Mouse (Mus musculus) heart, embryonic 14.5 days (tissue): ENCODE data around the gene Zfp273. TPM values are rescaled to one million over a fixed set of nuclear protein-coding genes. Genes with fewer than 3 reads are reported as not detected.

Source experiments
- ATAC-seq: fragments of 200-750 bp; cut with Nextera tagmentation; 2 replicates; pipeline ENCODE4 v1.8.0; 2017; ENCODE audit warnings: low read depth, moderate TSS enrichment; ENCODE audit not compliant: insufficient number of reproducible peaks, insufficient read depth, low FRiP score
- H3K27ac ChIP-seq, 2 experiments: fragments of 200-500 bp in 1 of 2; fragments of 300-500 bp in 1 of 2; sonication (generic) in 1 of 2; replicated peaks in 1 of 2; 2 replicates each; pipeline ENCODE4 v1.5.1; 2012 to 2014; ENCODE audit warnings: low read depth in 2 of 2, low read length in 2 of 2, control low read depth in 1 of 2, mild to moderate bottlenecking in 1 of 2, mixed read lengths in 1 of 2; ENCODE audit not compliant: control insufficient read depth in 1 of 2, insufficient read depth in 1 of 2
- H3K27me3 ChIP-seq: fragments of 300-500 bp; sonication (generic); 2 replicates; pipeline ENCODE4 v1.6.1; 2014; ENCODE audit warnings: mild to moderate bottlenecking, low read length, control low read depth; ENCODE audit not compliant: control insufficient read depth, insufficient read depth
- H3K36me3 ChIP-seq: fragments of 300-500 bp; sonication (generic); 2 replicates; pipeline ENCODE4 v1.6.1; 2014; ENCODE audit warnings: mild to moderate bottlenecking, control low read depth, low read length, mixed read lengths; ENCODE audit not compliant: control insufficient read depth, insufficient read depth
- H3K4me1 ChIP-seq, 2 experiments: fragments of 200-500 bp in 1 of 2; fragments of 300-500 bp in 1 of 2; sonication (generic) in 1 of 2; 2 replicates each; pipeline ENCODE4 v1.6.1; 2012 to 2014; ENCODE audit warnings: low read length in 2 of 2, control low read depth in 1 of 2, mixed read lengths in 1 of 2; ENCODE audit not compliant: control insufficient read depth in 2 of 2, insufficient read depth in 2 of 2
- H3K4me2 ChIP-seq: fragments of 300-500 bp; sonication (generic); 2 replicates; pipeline ENCODE4 v1.6.1; 2014; ENCODE audit warnings: mild to moderate bottlenecking, low read length
- H3K4me3 ChIP-seq, 2 experiments: fragments of 200-500 bp in 1 of 2; fragments of 300-500 bp in 1 of 2; sonication (generic) in 1 of 2; 2 replicates each; pipeline ENCODE4 v1.5.1; 2012 to 2014; ENCODE audit warnings: low read length in 2 of 2, mild to moderate bottlenecking in 2 of 2, control low read depth in 1 of 2, low read depth in 1 of 2, moderate library complexity in 1 of 2; ENCODE audit not compliant: control insufficient read depth in 1 of 2, insufficient read depth in 1 of 2
- H3K9ac ChIP-seq: fragments of 300-500 bp; sonication (generic); 2 replicates; pipeline ENCODE4 v1.6.1; 2014; ENCODE audit warnings: mild to moderate bottlenecking, low read length
- H3K9me3 ChIP-seq: fragments of 300-500 bp; sonication (generic); 2 replicates; pipeline ENCODE4 v1.6.1; 2016; ENCODE audit warnings: low read length, control low read depth; ENCODE audit not compliant: control insufficient read depth
- WGBS: fragments of 180-500 bp; shearing (Covaris S2); extraction: QIAGEN DNeasy Blood & Tissue Kit; methylation state at CpG from one replicate; pipeline ENCODE4 v1.1.7; 2014; 5-methylcytosine and 5-hydroxymethylcytosine counted together
- polyA plus RNA-seq: library from polyadenylated mRNA; unstranded; fragments of >200 nt; fragmentation: Nextera tagmentation; extraction: Ambion mirVana; gene quantifications from 2 replicates; pipeline ENCODE4 v1.2.1, GENCODE M21; 2014

Zfp273 gene
- polyA plus RNA-seq, 1 experiment from 2014 or later: 4.1 TPM

DNA sequence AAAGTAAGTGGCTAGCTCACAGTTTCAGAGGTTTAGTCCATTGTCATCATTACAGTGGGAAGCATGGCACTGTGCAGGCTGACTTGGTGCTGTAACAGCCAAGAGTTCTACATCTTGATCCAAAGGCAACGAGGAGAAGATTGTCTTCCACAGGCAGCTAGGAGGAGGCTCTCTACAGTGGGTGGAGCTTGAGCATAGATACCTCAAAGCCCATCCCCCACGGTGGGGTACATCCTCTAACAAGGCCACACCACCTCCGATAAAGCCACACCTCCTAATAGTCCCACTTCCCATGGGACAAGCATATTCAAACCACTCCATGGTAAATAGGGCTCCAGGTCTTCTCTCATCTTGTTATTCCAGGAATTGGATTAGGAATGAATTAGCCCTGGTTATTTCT is 36.8 kb downstream of the Zfp273 start:
- 62% methylated on average over 3 of the region's 3 CpGs for WGBS
- no peaks in the 10 kb centered on the region for H3K9me3 ChIP-seq
- H3K4me2 ChIP-seq: no peak overlapping the region
- H3K36me3 ChIP-seq: no peaks in the 10 kb centered on the region
- no peaks in the 10 kb centered on the region for H3K4me1 ChIP-seq
- H3K27ac ChIP-seq: no peak overlapping the region
- no peak overlapping the region for H3K4me3 ChIP-seq
- ATAC-seq: no peak
- H3K27me3 ChIP-seq: no peaks in the 10 kb centered on the region
- H3K9ac ChIP-seq: no peak overlapping the region

DNA sequence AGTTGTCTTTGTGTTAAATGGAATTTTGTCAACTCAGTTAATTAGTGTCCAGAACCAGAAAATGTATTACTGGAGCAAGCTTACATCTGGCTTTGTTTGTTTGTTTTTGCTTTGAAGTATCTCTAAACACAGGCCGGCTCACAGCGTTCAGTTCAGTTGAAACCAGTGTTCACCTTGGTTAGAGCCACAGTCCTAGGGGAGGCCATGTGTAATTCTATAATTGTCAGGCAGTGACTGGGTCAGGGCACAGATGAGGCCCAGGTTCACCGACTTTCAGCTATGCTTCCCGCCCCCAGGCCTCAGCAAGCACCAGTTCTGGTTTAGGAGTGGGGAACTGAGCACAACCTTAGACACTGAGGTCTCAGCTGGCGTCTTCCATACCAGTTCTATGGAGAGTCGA is 39.6 kb downstream of the Zfp273 start:
- no peak overlapping the region for H3K9ac ChIP-seq
- H3K9me3 ChIP-seq: no peaks in the 10 kb centered on the region
- no peaks in the 10 kb centered on the region for H3K36me3 ChIP-seq
- H3K27ac ChIP-seq: no peak overlapping the region
- no peaks in the 10 kb centered on the region for H3K4me1 ChIP-seq
- no peak overlapping the region for H3K4me3 ChIP-seq
- no peaks in the 10 kb centered on the region for H3K27me3 ChIP-seq
- no peak for ATAC-seq
- H3K4me2 ChIP-seq: no peak overlapping the region
- 77% methylated on average over 6 of the region's 6 CpGs for WGBS

DNA sequence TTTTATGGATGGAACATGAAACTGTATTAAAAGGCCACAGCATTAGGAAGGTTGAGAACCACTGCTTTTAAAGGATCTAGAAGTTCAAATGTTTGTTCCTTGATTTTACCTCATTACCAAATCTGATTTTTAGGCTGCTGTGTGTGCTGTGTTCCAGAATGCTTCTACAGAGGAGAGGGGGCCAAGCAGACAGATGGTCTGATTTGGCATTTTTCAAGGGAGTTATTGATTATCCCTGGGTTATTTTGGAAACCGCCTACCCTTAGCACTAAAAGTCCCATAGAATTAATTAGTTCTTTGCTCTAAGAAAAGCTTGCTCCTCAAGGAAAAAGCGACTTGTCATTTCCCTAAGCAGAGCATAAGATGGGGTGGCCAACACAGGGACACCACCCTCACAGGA is 40.4 kb downstream of the Zfp273 start:
- Histone ChIP-seq H3K36me3 (no peaks in the 10 kb centered on the region), H3K4me2 (no peak overlapping the region)
- WGBS: 75% methylated on average over 2 of the region's 2 CpGs

GRCm38 (mm10) chr13:67857317-67857716 is 43.8 kb downstream of the Zfp273 start:
- Histone ChIP-seq H3K36me3 (no peaks in the 10 kb centered on the region), H3K4me3 (no peak overlapping the region), H3K27me3 (no peaks in the 10 kb centered on the region), H3K4me2 (no peak overlapping the region), H3K27ac (no peak overlapping the region), H3K9ac (no peak overlapping the region), H3K9me3 (no peaks in the 10 kb centered on the region), H3K4me1 (no peaks in the 10 kb centered on the region)
- 36% methylated on average over 1 of the region's 1 CpGs for WGBS
- ATAC-seq: no peak

More for the DNA sequence above, 40.4 kb downstream of the Zfp273 start:
- Histone ChIP-seq H3K27ac (no peak overlapping the region), H3K4me1 (no peaks in the 10 kb centered on the region), H3K9me3 (no peaks in the 10 kb centered on the region), H3K9ac (no peak overlapping the region), H3K4me3 (no peak overlapping the region), H3K27me3 (no peaks in the 10 kb centered on the region)
- ATAC-seq: no peak

DNA sequence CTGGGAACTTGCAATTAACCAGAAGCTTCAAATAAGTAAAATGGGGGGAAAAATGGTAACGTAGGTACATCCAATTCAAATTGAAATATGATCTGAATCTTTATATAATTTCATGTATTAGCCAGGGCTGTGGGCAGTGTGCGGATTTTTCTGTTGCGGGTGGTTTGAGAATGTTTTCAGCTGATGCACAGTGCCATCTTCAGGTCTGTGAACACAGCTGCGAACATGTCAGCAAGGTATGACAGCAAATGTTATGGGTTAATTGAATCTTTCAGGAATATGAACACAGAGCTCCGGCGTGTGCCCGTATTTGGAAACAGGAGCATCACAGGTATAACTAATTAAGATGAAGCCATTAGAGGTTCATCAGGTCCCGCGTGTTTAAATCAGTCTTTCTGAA is 49.0 kb downstream of the Zfp273 start:
- WGBS: 79% methylated on average over 9 of the region's 9 CpGs
- H3K4me3 ChIP-seq: no peak overlapping the region
- ATAC-seq: no peak
- H3K4me2 ChIP-seq: no peak overlapping the region
- H3K9me3 ChIP-seq: no peaks in the 10 kb centered on the region
- no peaks in the 10 kb centered on the region for H3K36me3 ChIP-seq
- no peaks in the 10 kb centered on the region for H3K27me3 ChIP-seq
- no peak overlapping the region for H3K9ac ChIP-seq
- no peaks in the 10 kb centered on the region for H3K4me1 ChIP-seq
- H3K27ac ChIP-seq: no peak overlapping the region

GRCm38 (mm10) chr13:67863026-67863425 is 49.5 kb downstream of the Zfp273 start, which contains the start of gene BC048507:
BC048507 (plus strand) TSS chr13:67863326.
- no peak within 1 kb of the TSS for H3K27ac ChIP-seq
- no peak within 1 kb of the TSS for H3K4me3 ChIP-seq
- no peaks in the 10 kb centered on the region for H3K4me1 ChIP-seq
- no peaks in the 10 kb centered on the region for H3K36me3 ChIP-seq
- H3K9me3 ChIP-seq: no peaks in the 10 kb centered on the region
- no peaks in the 10 kb centered on the region for H3K27me3 ChIP-seq
- ATAC-seq: no peak
- WGBS: 74% methylated on average over 11 of the region's 11 CpGs
- H3K4me2 ChIP-seq: no peak within 1 kb of the TSS
- no peak within 1 kb of the TSS for H3K9ac ChIP-seq

DNA sequence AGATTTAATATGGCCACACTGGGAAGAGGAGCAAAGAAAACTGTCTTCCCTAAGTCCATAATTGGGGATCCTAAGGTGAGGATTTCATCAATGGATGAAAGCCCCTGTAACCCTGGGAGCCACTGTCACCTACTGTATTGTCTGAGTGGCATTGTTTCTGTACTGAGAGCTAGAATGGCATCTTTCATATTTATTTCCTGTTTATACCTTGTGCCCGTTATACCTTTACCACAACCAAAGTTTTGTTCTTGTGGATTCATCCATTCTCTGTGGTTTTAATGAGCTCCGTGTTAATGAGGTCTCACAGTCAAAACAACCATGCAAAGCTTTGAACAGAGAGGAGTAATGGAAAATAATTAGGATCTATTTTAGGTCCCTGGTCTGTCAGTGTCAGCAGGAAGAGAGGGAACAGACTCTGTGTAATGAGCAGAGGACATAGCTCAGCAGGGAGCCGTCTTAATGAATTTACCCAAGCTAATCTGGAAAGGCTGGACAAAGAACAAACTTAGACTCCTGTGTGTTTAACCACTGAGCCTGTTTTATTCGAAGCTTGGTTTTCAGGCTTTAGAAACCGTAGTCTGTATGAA is 51.3 kb downstream of the Zfp273 start:
- Histone ChIP-seq H3K4me3 (no peak overlapping the region), H3K27me3 (no peaks in the 10 kb centered on the region), H3K4me1 (no peaks in the 10 kb centered on the region), H3K27ac (no peak overlapping the region), H3K36me3 (no peaks in the 10 kb centered on the region), H3K9me3 (no peaks in the 10 kb centered on the region), H3K9ac (no peak overlapping the region), H3K4me2 (no peak overlapping the region)
- 59% methylated on average over 5 of the region's 5 CpGs for WGBS
- no peak for ATAC-seq

DNA sequence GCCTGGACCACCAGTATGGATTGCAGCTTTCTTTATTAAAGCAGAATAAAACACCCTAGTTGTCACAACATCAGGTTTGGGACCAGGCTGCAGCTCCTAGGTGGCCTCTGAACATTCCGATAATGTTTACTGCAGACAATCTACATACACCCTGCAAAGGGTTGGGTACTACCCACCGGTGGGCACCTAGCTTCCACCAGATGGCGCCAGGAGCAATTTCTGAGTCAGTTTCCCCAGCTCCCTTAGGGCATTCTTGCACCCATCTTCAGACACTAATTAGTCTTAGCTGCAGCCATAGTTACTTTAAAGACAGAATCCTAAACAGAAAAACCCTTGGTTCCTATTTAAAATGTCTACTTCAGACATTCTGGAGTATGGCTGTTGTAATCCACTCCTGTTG is 54.4 kb downstream of the Zfp273 start:
- Histone ChIP-seq H3K4me1 (no peaks in the 10 kb centered on the region), H3K4me2 (no peak overlapping the region), H3K4me3 (no peak overlapping the region), H3K27me3 (no peaks in the 10 kb centered on the region), H3K9ac (no peak overlapping the region), H3K27ac (no peak overlapping the region), H3K9me3 (no peaks in the 10 kb centered on the region), H3K36me3 (no peaks in the 10 kb centered on the region)
- ATAC-seq: no peak
- whole genome bisulfite sequencing: 25% methylated on average over 3 of the region's 3 CpGs
